Mouse (Mus musculus) cerebellum, adult 9-10 months (tissue): Measurements from ENCODE around the gene Cers3.

Source experiments
- DNase-seq: peaks from one replicate; pipeline ENCODE4 v3.0.0; 2022

Gene Cers3

GRCm38 (mm10) chr7:66743377-66743781 is at the start of gene Cers3:
Cers3 (plus strand) TSS chr7:66743504.
- no peak for DNase-seq

DNA sequence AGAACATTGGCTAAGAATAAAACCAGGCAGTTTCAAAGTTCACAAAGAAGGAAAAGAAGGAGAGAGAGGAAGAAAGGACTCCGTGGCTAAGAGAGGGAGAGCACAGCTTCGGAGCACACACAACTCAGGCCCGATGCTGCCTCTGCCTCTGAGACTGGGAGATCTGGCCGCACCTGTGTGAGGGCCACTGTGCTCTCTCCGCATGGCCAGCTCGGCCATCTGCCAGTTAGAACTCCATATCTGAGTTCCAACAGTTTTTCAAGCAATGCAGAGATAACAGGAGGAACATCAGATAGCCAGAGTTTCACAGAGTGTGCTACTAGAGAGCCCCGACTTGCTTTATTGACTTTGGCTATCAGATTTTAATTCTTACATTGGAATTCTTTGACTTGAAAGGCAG is 48.8 kb upstream of the Cers3 start:
- no peak for DNase-seq

DNA sequence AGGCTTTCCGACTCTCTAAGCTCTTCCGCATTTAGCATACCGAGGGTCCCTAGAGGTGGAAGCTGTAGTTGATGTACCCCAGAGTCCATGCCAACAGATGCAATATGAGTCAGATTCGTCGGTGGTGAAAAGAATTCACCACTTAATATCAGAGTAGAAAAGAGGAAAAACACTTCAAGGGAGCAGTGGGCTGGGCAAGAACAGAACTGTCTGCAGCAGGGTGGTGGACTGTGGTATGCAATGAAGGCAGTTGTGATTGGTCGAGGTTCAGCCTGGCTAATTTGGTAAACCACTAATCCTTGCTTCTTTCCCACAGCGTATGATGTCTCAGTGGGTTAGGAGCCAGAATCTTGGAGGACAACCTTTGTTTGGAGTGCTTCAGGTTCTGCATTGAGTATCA is 40.6 kb upstream of the Cers3 start:
- DNase-seq, result no peak

DNA sequence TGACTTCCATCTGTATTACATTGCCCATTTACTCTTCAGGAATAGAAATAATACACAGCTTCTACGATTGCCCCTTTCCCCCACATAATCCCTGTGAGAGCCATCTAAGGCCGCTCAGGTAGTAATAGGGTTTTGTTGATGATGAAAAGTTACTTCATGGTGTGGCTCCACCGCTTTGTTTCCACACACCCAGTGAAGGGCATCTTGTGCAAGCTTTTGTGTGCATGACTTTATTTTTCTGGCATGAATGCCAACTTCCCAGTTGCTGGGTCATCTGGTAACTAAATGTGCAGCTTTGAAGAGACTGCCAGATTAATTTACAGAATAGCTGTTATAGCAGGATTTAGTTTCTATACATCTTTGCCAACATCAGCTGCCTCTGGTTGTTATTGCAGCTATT is 38.7 kb upstream of the Cers3 start:
- DNase-seq, result no peak

DNA sequence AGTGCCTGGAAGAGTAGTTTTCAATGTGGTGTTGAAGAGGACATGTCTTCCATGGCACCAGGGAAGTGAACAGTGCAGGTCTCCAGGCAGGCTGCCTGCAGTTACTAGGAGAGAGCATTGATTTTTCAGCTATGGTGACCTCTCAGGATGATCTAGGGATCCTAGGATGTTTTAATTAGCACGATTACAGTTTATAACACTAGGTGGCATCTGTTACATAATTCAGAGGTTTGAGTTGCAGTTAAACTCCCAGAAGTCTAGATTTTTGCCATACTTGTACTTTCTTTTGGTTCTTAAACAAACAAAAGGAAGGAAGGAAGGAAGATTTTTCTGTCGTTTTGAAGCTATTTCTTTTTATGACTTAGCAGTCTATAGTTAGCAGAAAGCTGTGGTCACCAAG is 32.1 kb upstream of the Cers3 start:
- DNase-seq, result no peak

DNA sequence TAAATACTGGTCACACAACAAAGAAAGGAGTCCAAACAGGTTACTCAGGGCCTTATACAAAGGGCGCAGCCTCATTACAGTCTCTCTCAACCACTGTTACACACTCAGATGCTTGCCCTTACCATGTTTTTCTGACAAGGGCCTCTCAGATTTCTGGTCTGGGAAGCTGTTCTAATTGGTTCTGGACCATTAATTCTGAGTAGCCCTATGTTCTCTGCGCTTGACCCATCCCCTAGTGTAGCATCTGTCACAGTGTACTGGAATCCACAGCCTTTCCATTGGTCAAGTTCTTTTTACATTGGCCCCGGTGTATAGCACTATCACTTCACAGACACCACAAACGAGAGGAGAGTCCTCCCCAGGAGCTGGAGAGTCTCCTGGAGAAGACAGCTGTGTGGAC is 18.8 kb upstream of the Cers3 start:
- no peak for DNase-seq

DNA sequence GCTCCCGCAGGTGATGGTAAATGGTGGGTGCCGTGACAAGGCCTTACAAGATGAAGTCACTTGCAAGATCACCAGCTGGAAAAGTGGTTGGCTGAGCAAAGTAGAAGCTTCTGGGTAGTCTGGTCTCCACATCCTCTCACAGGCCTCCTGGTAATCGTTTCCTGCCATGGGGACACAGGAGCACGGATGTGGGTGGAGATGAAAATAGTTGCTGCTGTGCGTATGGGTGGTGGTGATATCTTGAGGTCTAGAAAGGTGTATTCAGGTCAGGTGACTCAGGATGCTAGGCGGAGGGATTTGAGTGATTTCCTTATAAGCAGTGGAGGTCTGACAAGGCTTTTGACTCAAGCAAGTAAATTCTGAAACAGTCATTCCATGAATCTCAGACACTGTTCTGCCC is 18.4 kb upstream of the Cers3 start:
- no peak for DNase-seq

DNA sequence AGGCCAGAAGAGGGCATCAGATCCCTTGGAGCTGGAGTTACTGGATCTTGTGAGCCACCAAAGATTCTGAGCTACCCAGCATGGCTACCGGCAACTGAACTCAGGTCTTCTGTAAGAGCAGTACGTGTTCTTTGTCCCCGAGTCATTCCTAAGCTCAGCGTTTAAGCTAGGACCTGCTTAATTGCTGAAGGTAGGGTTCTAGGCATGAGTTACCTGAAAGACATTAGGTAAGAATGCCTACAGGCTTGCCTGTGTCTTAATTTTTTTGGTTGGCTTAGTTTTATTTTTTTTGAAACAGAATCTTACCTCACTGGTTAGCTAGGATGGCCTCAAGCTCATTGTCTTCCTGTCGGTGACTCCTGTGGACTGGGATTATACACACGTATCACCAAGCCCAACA is 15.2 kb upstream of the Cers3 start:
- DNase-seq, result no peak

DNA sequence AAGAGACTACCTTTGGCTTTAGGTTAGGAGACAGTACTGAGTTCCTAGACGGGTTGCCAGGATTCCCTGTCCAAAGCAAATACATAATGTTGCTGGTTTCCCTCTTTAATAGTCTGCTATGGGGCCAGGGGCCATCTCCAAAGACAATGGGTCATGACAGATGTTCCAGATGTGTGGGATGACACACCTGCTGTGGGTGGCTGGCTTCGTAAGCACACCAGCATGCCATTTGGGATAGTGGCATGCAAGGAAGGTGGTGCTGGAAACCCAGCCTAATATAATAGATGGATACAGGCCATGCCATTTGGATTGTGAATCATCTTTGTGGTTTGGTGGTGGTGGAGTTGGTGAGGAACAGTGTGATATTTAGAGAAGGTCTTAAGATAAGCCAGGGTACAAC is 14.1 kb upstream of the Cers3 start:
- no peak for DNase-seq

GRCm38 (mm10) chr7:66733431-66733830 is 9.9 kb upstream of the Cers3 start:
- DNase-seq, result no peak

GRCm38 (mm10) chr7:66733882-66734281 is 9.4 kb upstream of the Cers3 start:
- DNase-seq, result no peak

DNA sequence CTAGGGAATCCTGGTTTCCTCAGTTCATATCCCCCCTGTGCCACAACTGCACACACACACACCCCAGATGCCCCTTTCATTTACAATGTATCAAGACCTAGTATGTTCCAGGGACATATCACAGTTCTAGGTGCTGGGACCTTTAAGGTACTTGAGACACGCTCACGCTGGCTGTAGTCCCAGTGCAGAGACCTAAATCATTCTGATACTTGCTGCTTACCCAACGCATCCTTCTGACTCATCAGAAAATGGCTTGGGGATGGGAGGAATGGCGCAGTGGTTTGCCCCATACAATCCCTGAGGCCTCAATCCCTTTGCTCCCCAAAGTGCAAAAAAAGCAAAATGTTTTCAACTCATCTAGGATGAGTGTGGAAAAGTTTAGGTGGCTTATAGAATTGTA is 8.8 kb upstream of the Cers3 start:
- no peak for DNase-seq

GRCm38 (mm10) chr7:66734993-66735392 is 8.3 kb upstream of the Cers3 start:
- DNase-seq, result no peak

DNA sequence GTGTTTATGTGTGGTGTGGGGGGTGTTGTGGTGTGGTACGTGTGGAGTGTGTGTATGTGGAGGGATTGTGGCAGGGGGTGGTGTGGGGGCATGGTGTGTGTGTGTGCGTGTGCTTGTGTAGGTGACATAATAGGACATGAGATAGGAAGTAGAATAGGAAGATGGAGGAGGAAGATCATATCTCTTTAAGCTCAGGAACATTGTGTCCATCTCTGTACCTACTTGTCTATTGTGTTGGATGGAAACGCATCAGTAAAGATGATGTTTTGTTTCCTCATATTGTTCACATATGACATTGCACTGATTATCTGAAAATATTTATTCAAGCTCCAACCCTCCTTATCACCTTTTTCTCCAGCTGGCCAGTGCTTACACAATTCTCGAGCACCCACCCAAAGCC is 5.9 kb upstream of the Cers3 start:
- no peak for DNase-seq

- DNase-seq, result no peak
These were observed 2.3 kb upstream of the Cers3 start for GRCm38 (mm10) chr7:66741008-66741407.

DNA sequence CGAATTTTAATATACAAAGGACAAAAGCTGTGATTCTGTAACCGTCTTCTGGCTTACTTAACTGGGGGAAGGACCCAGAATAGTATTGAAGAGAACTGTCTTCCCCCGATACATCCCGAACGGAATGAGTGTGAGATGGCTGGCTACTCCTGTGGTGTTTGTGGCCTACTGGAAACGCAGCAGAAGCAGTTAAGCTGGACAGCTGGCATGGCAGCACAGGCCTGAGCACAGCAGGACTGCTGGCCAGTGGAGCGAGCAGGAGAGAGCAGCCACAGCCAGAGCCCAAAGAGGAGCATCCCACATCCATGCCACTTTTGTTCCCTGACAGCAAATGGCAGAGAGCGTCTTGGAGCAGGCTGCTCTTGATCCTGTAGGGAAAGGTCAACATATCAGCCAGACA is 1.9 kb upstream of the Cers3 start:
- no peak for DNase-seq

DNA sequence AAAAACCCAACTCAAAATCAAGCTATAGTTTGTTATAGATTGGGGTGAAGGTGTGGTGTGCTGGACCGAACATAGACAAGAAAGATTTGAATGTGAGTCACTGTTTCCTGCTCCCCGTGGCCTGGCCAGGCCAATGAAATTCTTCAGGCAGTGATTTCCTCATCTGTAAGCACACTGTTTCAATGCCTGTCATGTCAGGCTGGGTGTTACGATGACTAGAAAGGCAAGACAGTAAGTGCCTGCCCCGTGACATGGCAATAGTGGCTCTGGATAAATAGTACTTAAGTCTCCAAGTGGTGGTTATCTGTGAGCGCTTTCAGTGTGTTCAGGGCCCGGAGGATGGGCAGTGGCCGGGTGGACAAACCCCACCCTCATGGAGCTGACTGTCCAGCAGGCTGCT is 3.7 kb downstream of the Cers3 start:
- DNase-seq, result no peak

DNA sequence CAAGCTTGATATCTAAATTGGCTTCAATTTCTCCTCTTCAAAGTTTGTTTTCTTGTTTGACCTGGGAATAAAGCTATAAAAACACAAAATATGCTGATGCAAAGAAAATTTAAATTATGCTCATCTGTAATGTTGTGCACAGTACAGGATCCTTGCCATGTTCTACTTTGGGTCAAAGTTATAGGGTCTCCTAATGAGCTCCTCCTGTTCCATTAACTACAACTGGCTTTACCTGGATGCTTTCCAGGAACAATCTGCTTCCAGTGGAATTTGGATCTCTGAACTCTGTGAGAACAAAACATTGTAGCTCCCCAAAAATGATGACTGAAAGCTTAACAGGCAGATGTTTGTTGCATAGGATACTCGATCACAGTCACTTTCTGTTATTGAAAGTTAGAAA is 6.7 kb downstream of the Cers3 start:
- DNase-seq, result no peak

DNA sequence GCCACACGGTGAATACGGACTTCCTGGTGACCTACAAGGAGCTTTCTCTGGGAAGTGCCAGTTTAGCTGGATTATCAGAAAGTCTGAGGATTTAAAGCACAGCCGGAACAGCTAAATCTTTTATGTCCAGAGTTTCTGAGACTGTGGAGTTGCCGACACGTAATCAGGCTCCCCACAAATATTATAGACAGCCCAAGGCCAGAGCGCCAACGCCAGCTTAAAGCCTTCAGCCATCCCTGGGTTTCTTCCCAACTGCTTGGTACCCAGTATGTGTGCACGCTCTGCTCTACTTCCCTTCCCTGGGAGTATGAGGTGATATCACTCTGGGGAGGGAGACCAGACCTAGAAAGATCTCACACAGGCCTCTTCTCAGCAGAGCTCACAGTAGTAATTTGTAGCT is 10.5 kb downstream of the Cers3 start:
- DNase-seq, result no peak

GRCm38 (mm10) chr7:66755611-66756010 is 12.3 kb downstream of the Cers3 start:
- no peak for DNase-seq

GRCm38 (mm10) chr7:66769902-66770301 is 26.6 kb downstream of the Cers3 start:
- DNase-seq, result no peak

- no peak for DNase-seq
These were observed 27.4 kb downstream of the Cers3 start for GRCm38 (mm10) chr7:66770706-66771105.

DNA sequence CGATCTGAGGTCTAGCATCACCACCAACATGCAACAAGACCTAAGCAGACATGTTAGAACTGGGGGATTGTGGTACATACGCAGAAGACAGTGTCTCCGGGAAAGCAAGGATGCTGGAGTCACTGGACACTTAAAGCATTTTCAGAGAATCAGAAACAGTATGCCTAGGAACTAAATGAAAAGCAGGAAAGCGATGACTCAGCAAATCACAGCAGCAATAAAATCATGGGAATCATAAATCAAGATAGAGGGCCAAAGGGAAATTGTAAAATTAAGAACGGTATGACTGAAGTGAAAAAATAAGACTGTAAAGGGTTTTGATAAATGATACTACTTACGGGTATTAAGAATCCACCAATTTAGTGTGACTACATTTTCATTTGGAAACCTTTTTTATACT is 27.9 kb downstream of the Cers3 start:
- DNase-seq, result no peak

DNA sequence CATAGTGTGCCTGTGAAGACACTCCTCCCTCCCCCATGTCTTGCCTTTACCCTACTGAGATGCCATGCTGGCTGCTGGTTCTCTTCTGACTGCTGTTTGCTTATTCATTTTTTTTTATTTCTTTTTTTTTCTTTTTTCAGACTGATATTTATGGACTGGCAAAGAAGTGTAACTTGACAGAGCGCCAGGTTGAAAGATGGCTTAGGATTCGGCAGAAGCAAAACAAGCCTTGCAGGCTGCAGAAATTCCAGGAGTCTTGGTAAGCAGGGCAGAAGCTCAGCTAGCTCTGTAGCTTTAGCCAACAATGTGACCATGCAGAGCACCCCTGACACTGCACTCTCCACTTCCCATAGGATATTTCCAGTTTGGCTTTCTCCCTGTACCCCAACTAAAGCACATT is 36.1 kb downstream of the Cers3 start:
- no peak for DNase-seq

DNA sequence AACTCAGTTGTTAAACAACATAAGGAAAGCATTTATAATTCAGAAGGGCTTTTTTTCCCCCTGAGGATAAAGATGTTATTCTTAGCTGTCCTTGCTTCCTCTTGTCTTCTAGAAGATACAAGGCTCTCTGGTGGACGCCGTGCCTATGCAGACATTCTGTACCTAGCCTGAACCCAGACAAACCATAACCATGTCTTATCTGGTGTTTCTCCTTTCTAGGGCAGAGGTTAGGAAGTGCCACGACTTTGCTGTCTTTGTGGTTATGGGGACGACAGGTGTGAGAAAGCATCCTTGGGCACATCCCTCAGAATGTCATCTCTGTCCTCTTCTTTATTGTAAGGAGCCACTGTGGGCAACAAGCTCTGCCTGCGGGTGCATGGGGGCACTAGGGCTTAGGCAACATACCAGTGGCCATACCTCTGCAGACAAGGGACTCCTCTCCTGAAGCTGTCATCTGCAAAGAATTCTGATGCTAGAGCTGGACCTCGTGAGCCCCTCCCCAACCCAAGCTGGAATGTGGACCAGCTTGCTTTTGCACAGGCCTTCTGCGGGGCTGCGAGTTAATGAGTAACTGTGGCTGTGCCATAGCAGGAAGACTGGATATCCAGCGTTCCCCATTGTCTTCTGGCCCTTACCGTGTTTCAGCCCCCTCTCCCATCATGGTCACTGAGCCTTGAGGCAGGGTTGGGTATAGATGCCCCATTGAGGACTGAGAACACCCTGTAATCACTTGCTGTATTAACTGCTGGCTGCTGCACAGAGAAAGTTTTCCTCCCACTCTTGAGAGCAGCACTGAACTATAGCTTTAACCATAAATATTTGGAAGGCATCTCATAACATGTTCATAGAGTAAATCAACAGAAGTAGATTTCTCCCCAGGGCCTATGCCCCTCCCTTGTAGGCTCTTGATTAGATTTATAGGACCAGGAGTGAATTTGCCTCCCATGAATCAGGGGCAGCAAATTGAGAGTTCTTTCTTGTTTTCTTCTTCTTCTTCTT is 36.9 kb downstream of the Cers3 start:
- no peak for DNase-seq
